Mouse (Mus musculus) leukemia stem cell, adult 10-12 weeks (primary cell): ENCODE data around the gene Chil1. TPM values are rescaled to one million over a fixed set of nuclear protein-coding genes. Genes with fewer than 3 reads are reported as not detected.

Experiments used
- polyA plus RNA-seq: library from polyadenylated mRNA; stranded (reverse); fragments of >175 nt; gene quantifications from 2 replicates; pipeline ENCODE4 v1.2.3, GENCODE M21; 2012; ENCODE audit warnings: low replicate concordance

Gene Chil1
- polyA plus RNA-seq, result 0.30 and 0.48 TPM in 2 replicates

GRCm38 (mm10) chr1:134182025-134182424, at the start of gene Chil1:
Gene Chil1, plus strand, starts transcription at chr1:134182176.

GRCm38 (mm10) chr1:134193126-134193525, 11.2 kb downstream of the Chil1 start, which contains the start of gene Mybph:
Gene Mybph, plus strand, starts transcription at chr1:134193448.

GRCm38 (mm10) chr1:134235391-134235921, 53.5 kb downstream of the Chil1 start, which contains the start of gene Adora1:
Gene Adora1, minus strand, starts transcription at chr1:134235431.

Other genes with a start within 250 kb of the Chil1 start
- gene Fmod, start 144.9 kb upstream of the Chil1 start, polyA plus RNA-seq, result not detected in 2 replicates
- gene Btg2, start 103.1 kb upstream of the Chil1 start, polyA plus RNA-seq, result 8.7 and 54.7 TPM in 2 replicates
- not detected in 2 replicates for gene Chit1, start 70.9 kb upstream of the Chil1 start, polyA plus RNA-seq
- gene Mybph, start 11.3 kb downstream of the Chil1 start, polyA plus RNA-seq, result not detected in 2 replicates
- 0.05 TPM in 1 of 2 replicates, not detected in the other for gene Adora1, start 53.3 kb downstream of the Chil1 start, polyA plus RNA-seq
- not detected in 2 replicates for gene Myog, start 107.8 kb downstream of the Chil1 start, polyA plus RNA-seq
- 16.4 and 17.5 TPM in 2 replicates for gene Ppfia4, start 150.8 kb downstream of the Chil1 start, polyA plus RNA-seq
- gene Tmem183a, start 179.8 kb downstream of the Chil1 start, polyA plus RNA-seq, result 16.0 and 26.1 TPM in 2 replicates
- gene 4933406M09Rik, start 203.8 kb downstream of the Chil1 start, polyA plus RNA-seq, result not detected in 2 replicates
- gene Cyb5r1, start 223.4 kb downstream of the Chil1 start, polyA plus RNA-seq, result 16.2 and 24.8 TPM in 2 replicates
- 75.8 and 107 TPM in 2 replicates for gene Adipor1, start 233.2 kb downstream of the Chil1 start, polyA plus RNA-seq